Mouse (Mus musculus): Measurements from ENCODE around the gene Plgrkt.

DNA sequence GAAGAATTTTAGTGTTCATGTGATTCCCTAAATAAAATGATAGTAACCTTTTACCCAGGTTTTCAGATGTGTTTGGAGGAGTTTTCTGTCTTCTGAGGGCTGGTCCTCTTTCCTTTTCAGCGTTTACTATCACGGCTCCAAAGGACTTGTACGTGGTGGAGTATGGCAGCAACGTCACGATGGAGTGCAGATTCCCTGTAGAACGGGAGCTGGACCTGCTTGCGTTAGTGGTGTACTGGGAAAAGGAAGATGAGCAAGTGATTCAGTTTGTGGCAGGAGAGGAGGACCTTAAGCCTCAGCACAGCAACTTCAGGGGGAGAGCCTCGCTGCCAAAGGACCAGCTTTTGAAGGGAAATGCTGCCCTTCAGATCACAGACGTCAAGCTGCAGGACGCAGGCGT is 6.2 kb upstream of the Plgrkt start:
- TF ChIP-seq CTCF (IDR thresholded peaks at IDR 0.05; ENCODE audit: borderline replicate concordance, insufficient read depth, low read length) (no peak), POLR2A (IDR thresholded peaks at IDR 0.05; ENCODE audit: low read depth, low read length) (no peak)
